Mouse (Mus musculus): ENCODE measurements at regions not wholly inside any gene's neighbourhood (a gene's known extent, or its start where the extent isn't known, plus 50 kb on each side); places are given as distances from the start of the nearest gene placed in this dataset.

GRCm38 (mm10) chr14:61817711-61818110, 210.5 kb downstream of the Kcnrg start:
- Histone ChIP-seq H3K4me1 (ENCODE audit: control insufficient read depth, insufficient read depth, low read length) (no peaks in the 10 kb centered on the region), H3K27ac (ENCODE audit: low read length) (no peak overlapping the region), H3K36me3 (ENCODE audit: control insufficient read depth, insufficient read depth, low read length) (no peaks in the 10 kb centered on the region), H3K27me3 (ENCODE audit: control insufficient read depth, insufficient read depth, low read depth, low read length) (no peaks in the 10 kb centered on the region), H3K4me2 (ENCODE audit: low read length) (no peak overlapping the region), H3K4me3 (ENCODE audit: low read depth, low read length) (no peak overlapping the region), H3K9ac (ENCODE audit: low read depth, low read length) (no peak overlapping the region), H3K9me3 (replicated peaks; ENCODE audit: control insufficient read depth, low read length, poor library complexity, severe bottlenecking) (no peaks in the 10 kb centered on the region)
- 71% methylated on average over 11 of the region's 11 CpGs for WGBS
- ATAC-seq, result no peak

DNA sequence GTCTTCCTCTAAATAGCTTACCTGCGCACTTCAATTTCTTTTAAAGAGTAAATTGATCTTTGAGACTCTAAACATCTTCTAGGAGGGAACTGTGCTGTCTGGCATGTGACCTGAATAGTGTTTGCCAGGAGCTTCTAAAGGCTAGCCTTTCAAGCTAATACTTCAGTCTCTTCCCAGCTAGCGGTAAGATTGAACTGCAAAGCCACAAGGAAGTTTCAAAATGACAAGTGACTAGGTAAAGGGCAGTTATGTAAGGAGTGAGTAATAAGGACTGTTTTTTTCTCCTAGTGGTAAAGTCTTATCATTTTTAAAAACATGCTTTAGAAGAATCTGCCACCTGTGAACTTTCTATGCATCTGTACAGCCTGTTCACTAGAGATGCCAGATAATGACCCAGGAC, 211.1 kb downstream of the Kcnrg start:
- H3K27ac ChIP-seq (ENCODE audit: low read length), result no peak overlapping the region
- ATAC-seq, result no peak
- no peaks in the 10 kb centered on the region for H3K4me1 ChIP-seq (ENCODE audit: control insufficient read depth, insufficient read depth, low read length)
- H3K36me3 ChIP-seq (ENCODE audit: control insufficient read depth, insufficient read depth, low read length), result no peaks in the 10 kb centered on the region
- H3K9ac ChIP-seq (ENCODE audit: low read depth, low read length), result no peak overlapping the region
- H3K27me3 ChIP-seq (ENCODE audit: control insufficient read depth, insufficient read depth, low read depth, low read length), result no peaks in the 10 kb centered on the region
- no peak overlapping the region for H3K4me2 ChIP-seq (ENCODE audit: low read length)
- H3K9me3 ChIP-seq (replicated peaks; ENCODE audit: control insufficient read depth, low read length, poor library complexity, severe bottlenecking), result no peaks in the 10 kb centered on the region
- WGBS, result 84% methylated on average over 2 of the region's 2 CpGs
- H3K4me3 ChIP-seq (ENCODE audit: low read depth, low read length), result no peak overlapping the region

- no peak overlapping the region for H3K4me2 ChIP-seq (ENCODE audit: low read length)
- no peaks in the 10 kb centered on the region for H3K4me1 ChIP-seq (ENCODE audit: control insufficient read depth, insufficient read depth, low read length)
- no peaks in the 10 kb centered on the region for H3K27me3 ChIP-seq (ENCODE audit: control insufficient read depth, insufficient read depth, low read depth, low read length)
- H3K4me3 ChIP-seq (ENCODE audit: low read depth, low read length), result no peak overlapping the region
- WGBS, result 77% methylated on average over 2 of the region's 2 CpGs
- ATAC-seq, result no peak
- no peak overlapping the region for H3K27ac ChIP-seq (ENCODE audit: low read length)
- no peaks in the 10 kb centered on the region for H3K9me3 ChIP-seq (replicated peaks; ENCODE audit: control insufficient read depth, low read length, poor library complexity, severe bottlenecking)
- no peaks in the 10 kb centered on the region for H3K36me3 ChIP-seq (ENCODE audit: control insufficient read depth, insufficient read depth, low read length)
- H3K9ac ChIP-seq (ENCODE audit: low read depth, low read length), result no peak overlapping the region
These were observed 212.0 kb downstream of the Kcnrg start for GRCm38 (mm10) chr14:61819251-61819650.

- Histone ChIP-seq H3K4me2 (ENCODE audit: low read length) (no peak overlapping the region), H3K9me3 (replicated peaks; ENCODE audit: control insufficient read depth, low read length, poor library complexity, severe bottlenecking) (no peaks in the 10 kb centered on the region), H3K9ac (ENCODE audit: low read depth, low read length) (no peak overlapping the region), H3K36me3 (ENCODE audit: control insufficient read depth, insufficient read depth, low read length) (no peaks in the 10 kb centered on the region), H3K4me3 (ENCODE audit: low read depth, low read length) (no peak overlapping the region), H3K27ac (ENCODE audit: low read length) (no peak overlapping the region), H3K4me1 (ENCODE audit: control insufficient read depth, insufficient read depth, low read length) (no peaks in the 10 kb centered on the region), H3K27me3 (ENCODE audit: control insufficient read depth, insufficient read depth, low read depth, low read length) (no peaks in the 10 kb centered on the region)
- no peak for ATAC-seq
- 78% methylated on average over 8 of the region's 8 CpGs for WGBS
These were observed 227.2 kb downstream of the Kcnrg start for GRCm38 (mm10) chr14:61834291-61834936.

- WGBS, result 85% methylated on average over 6 of the region's 6 CpGs
These were observed 228.5 kb downstream of the Kcnrg start for GRCm38 (mm10) chr14:61835729-61836128.

GRCm38 (mm10) chr14:61836231-61836630, 229.0 kb downstream of the Kcnrg start:
- 80% methylated on average over 6 of the region's 6 CpGs for WGBS

More at GRCm38 (mm10) chr14:61835729-61836128, 228.5 kb downstream of the Kcnrg start:
- Histone ChIP-seq H3K27me3 (ENCODE audit: control insufficient read depth, insufficient read depth, low read depth, low read length) (no peaks in the 10 kb centered on the region), H3K4me1 (ENCODE audit: control insufficient read depth, insufficient read depth, low read length) (no peaks in the 10 kb centered on the region), H3K36me3 (ENCODE audit: control insufficient read depth, insufficient read depth, low read length) (no peaks in the 10 kb centered on the region), H3K4me2 (ENCODE audit: low read length) (no peak overlapping the region), H3K9ac (ENCODE audit: low read depth, low read length) (no peak overlapping the region), H3K4me3 (ENCODE audit: low read depth, low read length) (no peak overlapping the region), H3K9me3 (replicated peaks; ENCODE audit: control insufficient read depth, low read length, poor library complexity, severe bottlenecking) (no peaks in the 10 kb centered on the region), H3K27ac (ENCODE audit: low read length) (no peak overlapping the region)
- no peak for ATAC-seq

GRCm38 (mm10) chr14:61836965-61837364, 229.7 kb downstream of the Kcnrg start:
- Histone ChIP-seq H3K4me1 (ENCODE audit: control insufficient read depth, insufficient read depth, low read length) (no peaks in the 10 kb centered on the region), H3K9ac (ENCODE audit: low read depth, low read length) (no peak overlapping the region), H3K27me3 (ENCODE audit: control insufficient read depth, insufficient read depth, low read depth, low read length) (no peaks in the 10 kb centered on the region), H3K36me3 (ENCODE audit: control insufficient read depth, insufficient read depth, low read length) (no peaks in the 10 kb centered on the region), H3K9me3 (replicated peaks; ENCODE audit: control insufficient read depth, low read length, poor library complexity, severe bottlenecking) (no peaks in the 10 kb centered on the region), H3K4me2 (ENCODE audit: low read length) (no peak overlapping the region), H3K4me3 (ENCODE audit: low read depth, low read length) (no peak overlapping the region), H3K27ac (ENCODE audit: low read length) (no peak overlapping the region)
- no peak for ATAC-seq
- 67% methylated on average over 4 of the region's 4 CpGs for WGBS

More at GRCm38 (mm10) chr14:61836231-61836630, 229.0 kb downstream of the Kcnrg start:
- Histone ChIP-seq H3K27ac (ENCODE audit: low read length) (no peak overlapping the region), H3K27me3 (ENCODE audit: control insufficient read depth, insufficient read depth, low read depth, low read length) (no peaks in the 10 kb centered on the region), H3K9me3 (replicated peaks; ENCODE audit: control insufficient read depth, low read length, poor library complexity, severe bottlenecking) (no peaks in the 10 kb centered on the region), H3K4me2 (ENCODE audit: low read length) (no peak overlapping the region), H3K36me3 (ENCODE audit: control insufficient read depth, insufficient read depth, low read length) (no peaks in the 10 kb centered on the region), H3K4me3 (ENCODE audit: low read depth, low read length) (no peak overlapping the region), H3K9ac (ENCODE audit: low read depth, low read length) (no peak overlapping the region), H3K4me1 (ENCODE audit: control insufficient read depth, insufficient read depth, low read length) (no peaks in the 10 kb centered on the region)
- ATAC-seq, result no peak

DNA sequence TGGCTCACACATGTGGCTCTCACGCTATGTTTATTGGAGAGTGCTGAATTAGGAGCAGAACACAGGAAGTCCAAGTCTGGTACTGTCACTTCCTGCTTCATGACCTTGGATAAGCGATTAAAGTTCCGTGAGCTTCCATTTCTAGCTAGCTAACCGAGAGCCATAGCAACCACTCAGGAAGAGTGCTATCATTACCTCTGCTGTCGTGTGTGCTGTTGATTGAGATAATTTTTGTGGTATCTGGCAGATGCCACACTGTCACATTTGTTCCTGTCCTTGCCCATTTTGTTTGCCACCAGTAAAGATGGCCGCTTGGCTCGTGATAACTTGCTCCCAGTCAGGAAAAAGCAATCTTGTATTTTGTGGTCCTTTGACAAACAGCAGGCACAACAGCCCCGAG, 230.6 kb downstream of the Kcnrg start:
- no peak overlapping the region for H3K4me2 ChIP-seq (ENCODE audit: low read length)
- no peak overlapping the region for H3K27ac ChIP-seq (ENCODE audit: low read length)
- no peak for ATAC-seq
- H3K27me3 ChIP-seq (ENCODE audit: control insufficient read depth, insufficient read depth, low read depth, low read length), result no peaks in the 10 kb centered on the region
- 83% methylated on average over 8 of the region's 8 CpGs for WGBS
- no peaks in the 10 kb centered on the region for H3K36me3 ChIP-seq (ENCODE audit: control insufficient read depth, insufficient read depth, low read length)
- H3K4me1 ChIP-seq (ENCODE audit: control insufficient read depth, insufficient read depth, low read length), result no peaks in the 10 kb centered on the region
- no peaks in the 10 kb centered on the region for H3K9me3 ChIP-seq (replicated peaks; ENCODE audit: control insufficient read depth, low read length, poor library complexity, severe bottlenecking)
- no peak overlapping the region for H3K4me3 ChIP-seq (ENCODE audit: low read depth, low read length)
- no peak overlapping the region for H3K9ac ChIP-seq (ENCODE audit: low read depth, low read length)

GRCm38 (mm10) chr14:61842476-61842875, 235.2 kb downstream of the Kcnrg start:
- Histone ChIP-seq H3K27me3 (ENCODE audit: control insufficient read depth, insufficient read depth, low read depth, low read length) (no peaks in the 10 kb centered on the region), H3K27ac (ENCODE audit: low read length) (no peak overlapping the region), H3K4me2 (ENCODE audit: low read length) (no peak overlapping the region), H3K9me3 (replicated peaks; ENCODE audit: control insufficient read depth, low read length, poor library complexity, severe bottlenecking) (no peaks in the 10 kb centered on the region), H3K36me3 (ENCODE audit: control insufficient read depth, insufficient read depth, low read length) (no peaks in the 10 kb centered on the region), H3K4me3 (ENCODE audit: low read depth, low read length) (no peak overlapping the region), H3K4me1 (ENCODE audit: control insufficient read depth, insufficient read depth, low read length) (no peaks in the 10 kb centered on the region), H3K9ac (ENCODE audit: low read depth, low read length) (no peak overlapping the region)
- ATAC-seq, result no peak
- WGBS, result 91% methylated on average over 4 of the region's 4 CpGs
